Mouse (Mus musculus) gastrocnemius, postnatal 10 days (tissue): ENCODE measurements at regions not wholly inside any gene's neighbourhood (a gene's known extent, or its start where the extent isn't known, plus 50 kb on each side); places are given as distances from the start of the nearest gene placed in this dataset.
A peak's percentile ranks its signal among the peaks of the same experiment; 100 is the strongest.

ENCODE experiments used
- DNase-seq: peaks from one replicate; pipeline ENCODE4 v3.0.0; 2021; ENCODE audit warnings: mixed read lengths

- no peak for DNase-seq
Measured at GRCm38 (mm10) chr15:67467404-67468345, 967.0 kb upstream of the Lrrc6 start.

GRCm38 (mm10) chr15:67462863-67463262 lies 962.2 kb upstream of the Lrrc6 start:
- no peak for DNase-seq

GRCm38 (mm10) chr15:67460384-67460783 lies 959.7 kb upstream of the Lrrc6 start:
- no peak for DNase-seq

DNA sequence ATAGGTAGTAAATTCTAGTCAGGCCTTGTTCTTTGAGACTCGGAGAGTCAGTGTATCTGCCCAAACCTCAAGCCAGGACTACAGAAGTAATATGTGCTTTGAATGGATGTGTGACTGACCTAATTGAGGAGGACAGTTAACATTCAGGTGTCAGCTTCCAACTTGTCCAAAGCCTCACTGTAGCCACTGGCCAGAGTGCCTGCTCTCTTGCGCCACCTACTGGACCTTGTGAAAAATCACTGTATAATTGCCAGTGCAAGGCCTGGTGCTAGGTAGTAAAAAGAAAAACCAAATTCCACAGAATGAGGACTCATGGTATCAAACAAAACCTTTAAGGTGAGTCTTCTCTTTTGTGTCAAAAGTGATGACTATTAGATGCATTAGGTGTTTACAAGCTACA lies 933.6 kb upstream of the Lrrc6 start:
- DNase-seq: peak; percentile 53

DNA sequence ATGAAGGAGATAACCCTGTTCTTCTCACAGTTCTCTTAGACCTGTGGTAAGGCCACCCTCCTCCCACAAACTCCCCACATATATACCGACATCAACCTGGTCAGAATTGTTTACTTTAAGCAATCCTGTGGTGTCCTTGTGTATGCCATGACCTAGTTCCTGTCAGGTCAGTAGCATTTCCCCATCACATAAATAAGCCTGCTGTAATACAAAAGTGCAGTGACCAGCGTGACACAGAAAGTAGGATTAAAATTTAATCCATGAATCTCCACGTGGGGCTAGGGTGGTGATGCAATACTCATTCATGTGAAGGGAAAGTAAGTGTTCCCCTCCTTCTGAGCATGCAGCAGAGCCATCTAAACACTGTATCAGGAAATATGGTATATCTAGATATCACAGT lies 923.2 kb upstream of the Lrrc6 start:
- DNase-seq: no peak

DNA sequence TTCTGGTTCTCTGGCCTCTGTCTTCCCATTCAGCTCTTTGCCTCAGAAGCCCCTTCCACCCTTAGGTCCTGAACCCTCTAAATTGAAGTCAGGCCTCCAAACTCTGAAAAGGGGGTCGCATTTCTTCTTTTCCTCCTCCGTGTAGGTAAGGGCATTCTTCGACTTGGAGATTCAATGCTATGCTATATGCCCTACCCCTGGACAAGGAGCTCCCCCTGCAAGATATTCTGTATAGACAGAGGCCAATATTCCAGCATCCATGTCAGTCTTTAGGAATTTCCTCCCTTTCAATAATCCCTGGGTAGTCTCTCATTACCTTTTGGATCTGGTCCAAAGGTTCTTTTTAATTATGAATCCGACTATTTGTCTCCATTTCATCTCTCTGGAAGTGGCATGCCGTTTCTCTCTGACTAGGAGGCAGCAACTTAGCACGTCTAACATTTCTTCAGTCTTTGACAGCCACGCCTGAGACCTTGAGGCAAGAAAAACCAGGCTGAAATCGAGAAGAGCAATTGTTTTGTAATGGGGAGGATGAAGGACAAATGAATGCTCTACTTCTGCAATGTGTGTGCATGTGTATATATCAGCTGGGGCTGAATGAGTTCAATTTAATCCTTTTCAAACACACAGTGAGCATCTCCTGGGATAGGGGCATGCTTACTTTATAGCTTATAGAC lies 921.7 kb upstream of the Lrrc6 start:
- no peak for DNase-seq

- DNase-seq: no peak
Measured at GRCm38 (mm10) chr15:67420776-67421175, 920.1 kb upstream of the Lrrc6 start.

DNA sequence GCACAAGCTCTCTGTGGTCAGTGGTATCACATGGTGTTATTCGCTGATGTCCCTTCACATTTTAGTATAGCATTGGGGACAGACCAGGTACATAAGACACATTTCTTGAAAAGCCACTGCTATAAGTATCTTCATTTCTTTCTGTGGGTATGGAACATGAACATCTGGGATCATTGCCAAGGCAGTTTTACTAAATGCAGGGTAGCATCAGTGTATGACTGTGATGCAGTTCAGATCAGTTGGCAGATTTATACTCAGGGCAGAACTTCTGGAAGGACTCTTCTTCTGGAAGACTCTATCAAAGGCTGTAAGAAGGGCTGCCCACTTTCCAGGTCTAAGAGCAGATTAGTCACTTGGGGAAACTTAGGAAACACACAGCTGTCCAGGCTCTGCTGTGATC lies 919.0 kb upstream of the Lrrc6 start:
- no peak for DNase-seq

DNA sequence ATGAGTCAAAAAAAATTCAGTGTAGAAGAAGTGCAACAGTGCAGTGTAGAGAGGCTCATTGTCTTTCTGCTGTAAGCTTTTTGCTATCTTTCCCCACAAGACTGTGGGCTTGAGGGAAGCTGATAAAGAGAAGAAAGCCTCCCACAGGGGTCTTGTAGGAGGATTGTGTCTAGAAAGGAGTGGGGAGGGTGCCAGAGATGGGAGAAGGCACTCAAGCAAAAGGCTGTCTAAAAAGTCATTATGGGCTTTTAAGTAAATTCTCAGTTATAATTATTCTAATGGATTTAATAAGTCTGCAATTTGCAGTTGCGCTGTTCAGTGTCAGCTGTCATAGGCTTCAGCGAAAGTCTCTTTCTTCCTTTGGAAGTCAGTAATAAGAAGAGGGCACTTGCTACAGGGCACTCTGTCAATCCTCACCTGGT lies 917.0 kb upstream of the Lrrc6 start:
- DNase-seq: no peak

DNA sequence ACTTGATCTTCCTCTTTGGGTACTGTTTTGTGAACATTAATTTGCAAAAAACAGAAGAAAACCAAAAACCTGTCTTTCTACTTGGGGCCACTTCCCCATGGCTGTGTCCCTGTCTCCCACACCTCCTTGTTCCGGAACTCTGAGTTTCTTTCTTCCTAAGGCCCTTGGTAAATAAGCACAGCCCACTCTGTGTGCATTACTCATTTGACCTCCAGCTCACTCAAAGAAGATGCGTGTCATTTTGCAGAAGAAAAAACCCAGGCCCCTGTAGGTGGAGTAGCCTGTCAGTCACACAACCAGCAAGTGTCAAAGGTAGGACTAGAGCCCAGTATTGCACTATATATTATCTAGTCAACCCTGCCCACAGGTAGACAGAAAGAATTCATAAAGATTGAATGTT lies 915.1 kb upstream of the Lrrc6 start:
- DNase-seq: no peak

- no peak for DNase-seq
Measured at GRCm38 (mm10) chr15:67414371-67414930, 913.7 kb upstream of the Lrrc6 start.

GRCm38 (mm10) chr15:67413581-67413980 lies 912.9 kb upstream of the Lrrc6 start:
- no peak for DNase-seq

GRCm38 (mm10) chr15:67412394-67412793 lies 911.7 kb upstream of the Lrrc6 start:
- DNase-seq: no peak

DNA sequence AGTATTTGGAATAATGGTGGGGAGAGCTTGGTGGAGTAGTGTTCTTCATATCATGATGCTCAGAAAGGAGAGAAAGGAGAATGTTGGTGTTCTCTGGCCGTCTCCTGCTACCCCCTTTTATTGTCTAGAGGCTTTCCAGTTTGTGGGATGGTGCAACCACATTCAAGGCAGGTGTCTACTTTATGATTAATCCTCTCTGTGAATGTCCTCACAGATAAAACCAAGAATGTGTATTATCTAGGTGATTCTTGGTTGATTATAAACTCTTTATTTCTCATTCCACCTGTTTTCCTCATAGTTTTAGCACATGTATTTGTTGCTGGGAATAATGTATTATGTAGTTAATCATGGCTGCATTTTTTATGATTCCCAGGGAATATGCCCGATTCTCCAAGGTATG lies 910.9 kb upstream of the Lrrc6 start:
- DNase-seq: no peak

DNA sequence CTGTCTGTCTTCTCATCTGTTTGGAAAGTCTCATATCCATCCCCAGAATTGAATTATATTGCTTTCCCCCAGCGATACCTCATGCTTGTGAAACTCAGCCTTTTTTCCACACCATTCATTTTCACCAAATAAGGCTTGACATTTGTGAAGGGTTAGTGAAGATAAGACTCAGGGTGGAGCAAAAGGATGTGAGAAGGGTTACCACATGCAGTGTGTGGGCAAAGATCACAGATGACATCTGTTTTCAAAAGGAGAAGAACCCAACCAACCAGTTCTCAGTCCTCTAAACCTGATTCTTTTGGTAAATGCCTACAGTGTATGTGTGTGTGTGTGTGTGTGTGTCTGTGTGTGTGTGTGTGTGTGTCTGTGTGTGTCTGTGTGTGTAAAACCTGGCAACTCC lies 909.3 kb upstream of the Lrrc6 start:
- no peak for DNase-seq

GRCm38 (mm10) chr15:67408871-67409559 lies 908.3 kb upstream of the Lrrc6 start:
- no peak for DNase-seq

GRCm38 (mm10) chr15:67407244-67407643 lies 906.5 kb upstream of the Lrrc6 start:
- no peak for DNase-seq

DNA sequence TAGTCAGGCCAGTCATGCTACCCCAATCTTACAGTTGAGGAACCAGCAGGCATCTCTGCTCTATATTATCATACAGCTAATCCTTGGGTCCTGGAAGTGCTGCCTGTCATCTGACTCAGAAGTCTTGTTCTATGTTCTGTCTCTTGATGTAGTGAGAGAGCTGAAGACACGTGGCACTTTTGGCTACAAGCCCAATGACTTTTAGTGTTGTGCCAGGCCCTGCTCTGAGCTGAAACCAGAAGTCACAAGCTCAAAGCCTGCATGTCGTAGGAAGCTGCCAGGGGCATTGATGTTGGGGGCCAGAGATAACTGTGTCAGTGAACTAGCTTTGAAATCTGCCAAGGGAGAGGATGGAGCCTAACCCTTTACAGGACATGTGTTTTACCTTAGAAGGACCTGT lies 904.8 kb upstream of the Lrrc6 start:
- DNase-seq: peak; percentile 6

GRCm38 (mm10) chr15:67405011-67405410 lies 904.3 kb upstream of the Lrrc6 start:
- DNase-seq: no peak

DNA sequence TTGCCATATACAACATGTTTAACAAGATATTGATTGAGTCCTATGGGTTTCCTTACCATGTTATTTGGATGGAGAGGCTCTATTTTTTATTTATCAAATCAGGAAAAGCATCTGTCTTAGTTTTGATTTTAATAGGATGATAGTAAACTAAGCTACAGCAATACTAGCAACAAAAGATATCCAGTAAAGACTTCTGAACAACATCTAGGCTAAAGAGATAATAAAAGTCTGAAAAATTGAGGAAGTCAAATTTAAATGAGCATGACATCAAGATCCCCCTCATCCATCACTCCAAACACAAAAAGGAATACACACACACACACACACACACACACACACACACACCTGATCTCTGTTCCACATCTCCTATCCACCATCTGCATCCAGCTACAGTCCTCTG lies 901.6 kb upstream of the Lrrc6 start:
- no peak for DNase-seq

GRCm38 (mm10) chr15:67397269-67397668 lies 896.6 kb upstream of the Lrrc6 start:
- DNase-seq: no peak

DNA sequence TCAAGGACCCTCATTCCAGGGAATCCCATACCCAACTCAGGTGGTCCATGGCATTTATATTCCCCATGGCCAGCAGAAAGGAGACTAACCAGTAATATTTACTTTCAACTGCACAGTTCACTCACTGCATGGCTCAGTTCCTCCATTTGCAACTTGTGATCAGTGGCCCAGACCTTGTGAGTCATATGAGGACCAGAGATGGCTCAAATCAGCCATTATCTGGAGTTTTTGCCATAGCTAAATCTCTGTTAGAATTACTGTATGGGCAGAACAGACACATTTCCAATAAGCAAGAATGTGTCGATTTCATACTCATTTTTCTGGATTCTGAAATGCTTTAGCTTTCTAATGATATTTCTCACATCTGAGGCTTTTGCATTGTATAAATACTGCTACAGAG lies 894.4 kb upstream of the Lrrc6 start:
- no peak for DNase-seq

- DNase-seq: no peak
Measured at GRCm38 (mm10) chr15:67391918-67392317, 891.2 kb upstream of the Lrrc6 start.
